Mouse (Mus musculus) lung, adult 18-20 months (tissue): ENCODE measurements at regions not wholly inside any gene's neighbourhood (a gene's known extent, or its start where the extent isn't known, plus 50 kb on each side); places are given as distances from the start of the nearest gene placed in this dataset.
"Not testable (repeated sequence)": the region's sequence is repeated elsewhere in the genome, so short reads cannot be mapped to it uniquely, and the experiment has no call there.

Experiments
- DNase-seq, 2 experiments: peaks; one replicate each; pipeline ENCODE4 v3.0.0; 2022; ENCODE audit warnings: mixed read lengths in 2 of 2

DNA sequence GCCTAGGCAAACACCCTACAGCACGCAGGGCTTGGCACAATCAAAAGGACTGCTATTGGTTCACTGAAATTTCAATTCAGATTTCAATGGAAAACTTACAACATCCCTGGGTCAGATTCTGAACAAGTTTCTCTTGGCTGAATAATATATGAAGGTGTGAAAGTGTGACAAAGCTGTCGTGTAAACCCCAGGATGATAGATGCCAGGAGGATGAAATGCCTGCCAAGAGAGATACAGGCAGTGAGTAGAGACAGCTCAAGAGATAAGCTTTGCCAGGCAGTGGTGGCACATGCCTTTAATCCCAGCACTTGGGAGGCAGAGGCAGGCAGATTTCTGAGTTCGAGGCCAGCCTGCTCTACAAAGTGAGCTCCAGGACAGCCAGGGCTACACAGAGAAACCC lies 159.7 kb upstream of the Oprm1 start:
- not testable (repeated sequence) for DNase-seq

DNA sequence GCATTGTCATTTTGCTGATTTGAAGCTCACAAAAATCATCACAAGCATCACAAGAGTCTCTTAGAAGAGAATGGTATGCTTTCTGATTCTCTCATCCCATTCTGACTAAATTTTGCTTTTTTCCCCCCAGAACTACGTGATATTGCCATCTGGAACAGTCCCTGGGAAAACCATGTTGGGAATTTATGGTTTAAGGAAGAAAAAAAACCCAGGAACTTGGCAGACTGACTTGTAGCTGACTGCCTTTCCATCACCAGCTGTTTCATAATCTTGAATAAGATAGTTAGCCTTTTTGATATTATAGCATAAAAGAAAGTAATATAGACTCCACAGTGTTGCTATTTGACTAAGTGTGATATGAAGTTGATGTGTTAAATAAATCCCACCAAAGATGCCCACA lies 110.7 kb upstream of the Oprm1 start:
- no peak for DNase-seq

- DNase-seq, result no peak
Observed at GRCm38 (mm10) chr10:6685308-6686080, 72.8 kb upstream of the Oprm1 start.

- no peak for DNase-seq
Observed at GRCm38 (mm10) chr10:6686081-6686474, 72.2 kb upstream of the Oprm1 start.
